In the genomic region with DNA sequence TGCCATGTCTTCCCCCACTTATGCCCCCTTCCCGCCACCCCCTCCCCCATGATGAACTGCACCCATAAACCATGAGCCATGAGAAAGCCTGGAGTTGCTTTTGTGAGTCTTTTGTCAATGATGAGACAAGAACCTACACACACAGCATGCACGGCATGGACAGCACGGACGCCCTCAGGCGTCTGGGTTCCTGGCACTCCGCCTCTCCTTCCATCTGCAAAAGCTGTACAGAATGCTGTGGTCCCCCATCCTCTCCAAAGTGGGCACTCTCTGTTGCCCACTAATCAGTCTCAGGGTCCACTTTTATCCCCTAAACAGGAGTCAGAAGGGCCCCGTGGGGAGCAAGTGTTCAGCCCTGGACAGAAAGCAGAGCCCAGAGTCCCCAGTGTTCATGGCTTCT, we compare ENCODE assay signal across 15 mouse cellular contexts. TPM values are rescaled to one million over a fixed set of nuclear protein-coding genes. Genes with fewer than 3 reads are reported as not detected.
"Had no signal": no experiment of that assay in that cellular context is flagged by ENCODE, and none has a peak within 500 bp of the region (broad histone marks: within the 10 kb centered on the region; RNA-seq: fewer than 3 reads in every experiment).

No protein-coding gene starts in this region.

- H3K9ac ChIP-seq: liver, embryonic 15.5 days; neural tube, embryonic 15.5 days had no signal

- H3K36me3 ChIP-seq: liver, embryonic 15.5 days had no signal

- ATAC-seq: hindbrain, embryonic 16.5 days; inflammation-experienced regulatory T-cells, adult 6 months had no signal

- H3K9me3 ChIP-seq: liver, embryonic 15.5 days; neural tube, embryonic 15.5 days had no signal

- H3K4me3 ChIP-seq: liver, embryonic 15.5 days; myocyte; neural tube, embryonic 15.5 days had no signal

- H3K4me2 ChIP-seq: liver, embryonic 11.5 days; liver, embryonic 15.5 days; neural tube, embryonic 15.5 days had no signal

- H3K27me3 ChIP-seq: liver, embryonic 15.5 days; neural tube, embryonic 15.5 days had no signal

- H3K4me1 ChIP-seq: liver, embryonic 15.5 days had no signal

- H3K27ac ChIP-seq: liver, embryonic 15.5 days; macrophage; neural tube, embryonic 15.5 days had no signal

- DNase-seq: kidney, adult 8-10 months; kidney, postnatal 25 days; lung, adult 2 months; midbrain, embryonic 14.5 days; right cerebral cortex, adult 18-20 months; right cerebral cortex, postnatal 25 days; thymus, postnatal 36 days had no signal

RNA-seq across cellular contexts. Expression of a gene that starts 44.5 kb away (rescaled TPM):
- total RNA-seq: megakaryocyte-erythroid progenitor cell, adult 5-6 weeks had no signal
- polyA plus RNA-seq: inflammation-experienced regulatory T-cells, adult 6 months had no signal
